Mouse (Mus musculus): ENCODE data around the gene Prex1.
"Not testable (repeated sequence)": the region's sequence is repeated elsewhere in the genome, so short reads cannot be mapped to it uniquely, and the experiment has no call there.

Gene Prex1

DNA sequence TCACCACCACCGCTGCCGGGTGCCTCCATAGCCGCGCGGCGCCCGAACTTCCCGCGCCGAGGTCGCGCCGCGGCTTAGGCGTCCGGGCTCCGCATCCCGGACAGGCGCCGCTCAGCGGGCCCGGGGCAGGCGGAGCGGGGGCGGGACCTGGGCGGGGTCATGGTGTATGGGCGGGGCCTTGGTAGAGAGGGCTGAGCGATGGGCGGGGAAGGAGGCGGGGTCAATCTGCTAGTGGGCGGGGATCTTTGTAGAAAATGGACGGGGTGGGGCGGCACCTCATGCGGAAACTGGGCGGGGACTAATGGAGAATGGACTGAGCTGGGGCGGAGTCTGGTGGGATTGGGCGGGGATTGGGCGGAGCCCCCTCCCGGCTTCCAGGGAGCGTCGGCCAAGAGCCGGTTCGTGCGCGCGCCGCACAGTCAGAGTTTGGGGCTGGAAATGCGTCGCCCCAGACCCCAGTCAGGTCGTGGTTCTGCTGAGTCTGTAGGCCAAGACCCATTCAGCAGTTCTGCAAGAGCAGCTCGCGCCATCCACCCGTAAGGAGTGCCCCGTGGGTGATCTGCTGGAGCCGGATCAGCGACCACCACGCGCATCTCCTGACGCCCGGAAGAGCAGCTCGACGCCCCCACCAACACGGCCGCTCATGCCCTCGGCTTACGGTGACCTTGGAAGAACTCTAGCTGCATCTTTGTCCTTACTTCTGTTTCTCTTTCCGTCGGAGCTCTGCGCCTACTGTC is at the start of gene Prex1:
Gene Prex1, minus strand, starts transcription at position 143 of the 737 bp plus-strand sequence.
- in situ Hi-C loops (cut with MboI; ENCODE audit: low sequenced_read_pairs), result no loop called here

DNA sequence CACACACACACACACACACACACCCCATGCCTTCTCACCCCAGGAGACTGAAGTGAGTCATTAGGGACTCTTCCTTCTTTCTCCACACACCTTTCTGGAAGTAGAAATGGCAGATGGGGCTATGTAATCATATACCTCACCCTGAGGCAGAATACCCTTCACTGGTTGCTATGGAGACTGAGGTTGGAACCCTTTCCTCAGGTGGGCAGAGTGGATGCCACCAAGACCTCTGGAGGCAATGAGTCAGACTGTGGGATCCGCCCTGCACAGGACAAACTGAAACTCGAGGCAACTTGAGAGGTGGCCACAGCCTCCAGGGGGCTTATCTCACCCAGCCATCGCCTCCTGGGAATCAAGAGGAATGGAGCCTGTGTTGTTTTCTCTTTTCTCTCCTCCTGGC is 44.3 kb upstream of the Prex1 start:
- in situ Hi-C loops (cut with MboI; ENCODE audit: low sequenced_read_pairs), result no loop called here

DNA sequence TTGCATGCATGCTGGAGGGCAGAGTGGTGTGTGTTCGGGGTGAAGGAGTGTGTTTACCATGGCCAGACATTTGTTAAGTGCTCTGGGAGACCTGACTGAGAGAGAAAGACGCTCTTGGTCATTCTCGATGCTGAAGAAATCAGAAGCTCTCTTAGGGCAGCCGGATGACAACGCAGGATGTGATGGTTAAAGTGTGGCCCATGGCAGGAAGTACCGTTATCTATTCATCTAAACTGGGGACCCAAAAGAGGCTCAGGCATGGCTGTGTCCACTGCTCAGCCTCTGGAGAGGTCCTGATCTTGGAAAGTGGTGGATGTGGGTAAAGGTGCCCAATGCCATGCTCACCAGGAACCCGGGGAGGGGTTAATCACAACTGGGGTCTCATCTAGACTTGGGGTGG is 41.1 kb upstream of the Prex1 start:
- in situ Hi-C loops (cut with MboI; ENCODE audit: low sequenced_read_pairs), result no loop called here

DNA sequence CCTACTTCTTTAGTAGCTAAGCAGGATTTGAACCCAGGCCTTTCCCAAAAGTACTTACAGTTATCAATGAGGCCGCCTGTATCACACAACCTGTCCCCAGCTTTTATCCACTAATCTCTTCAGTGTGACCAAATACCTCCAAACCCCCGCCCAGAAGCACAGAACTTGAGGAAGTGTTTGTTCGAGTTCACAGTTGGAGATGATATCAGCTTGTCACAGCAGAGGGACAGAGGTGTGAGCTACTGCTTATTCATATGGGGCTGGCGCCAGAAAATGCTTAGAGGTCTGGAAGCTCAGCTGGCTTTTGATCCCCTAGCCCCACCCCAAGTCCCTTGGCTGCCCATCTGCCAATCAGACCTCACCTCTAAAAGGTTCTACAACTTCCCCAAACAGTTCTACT is 40.6 kb upstream of the Prex1 start:
- in situ Hi-C loops (cut with MboI; ENCODE audit: low sequenced_read_pairs), result no loop called here

DNA sequence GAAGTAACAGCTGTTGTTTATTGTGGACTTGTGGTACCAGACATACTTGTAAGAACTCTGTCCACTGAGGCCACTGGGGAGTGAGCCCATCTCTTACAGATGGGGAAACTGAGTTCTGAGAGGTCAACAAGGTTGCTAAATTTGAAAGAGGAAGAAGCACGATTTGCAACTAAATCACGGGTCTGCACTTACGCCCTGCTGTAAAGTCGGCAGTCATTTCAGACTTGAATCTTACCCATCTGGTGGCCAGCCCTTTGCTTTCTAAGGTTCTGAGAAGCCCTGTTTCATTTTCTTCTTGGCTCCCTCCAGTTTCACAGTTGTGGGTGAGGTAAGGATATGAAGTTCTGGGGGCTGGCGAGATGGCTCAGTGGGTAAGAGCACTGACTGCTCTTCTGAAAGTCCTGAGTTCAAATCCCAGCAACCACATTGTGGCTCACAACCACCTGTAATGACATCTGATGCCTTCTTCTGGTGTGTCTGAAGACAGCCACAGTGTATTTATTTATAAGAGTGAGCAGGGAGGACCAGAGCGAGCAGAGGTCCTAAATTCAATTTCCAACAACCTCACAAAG is 37.1 kb upstream of the Prex1 start:
- in situ Hi-C loops (cut with MboI; ENCODE audit: low sequenced_read_pairs), result no loop called here

DNA sequence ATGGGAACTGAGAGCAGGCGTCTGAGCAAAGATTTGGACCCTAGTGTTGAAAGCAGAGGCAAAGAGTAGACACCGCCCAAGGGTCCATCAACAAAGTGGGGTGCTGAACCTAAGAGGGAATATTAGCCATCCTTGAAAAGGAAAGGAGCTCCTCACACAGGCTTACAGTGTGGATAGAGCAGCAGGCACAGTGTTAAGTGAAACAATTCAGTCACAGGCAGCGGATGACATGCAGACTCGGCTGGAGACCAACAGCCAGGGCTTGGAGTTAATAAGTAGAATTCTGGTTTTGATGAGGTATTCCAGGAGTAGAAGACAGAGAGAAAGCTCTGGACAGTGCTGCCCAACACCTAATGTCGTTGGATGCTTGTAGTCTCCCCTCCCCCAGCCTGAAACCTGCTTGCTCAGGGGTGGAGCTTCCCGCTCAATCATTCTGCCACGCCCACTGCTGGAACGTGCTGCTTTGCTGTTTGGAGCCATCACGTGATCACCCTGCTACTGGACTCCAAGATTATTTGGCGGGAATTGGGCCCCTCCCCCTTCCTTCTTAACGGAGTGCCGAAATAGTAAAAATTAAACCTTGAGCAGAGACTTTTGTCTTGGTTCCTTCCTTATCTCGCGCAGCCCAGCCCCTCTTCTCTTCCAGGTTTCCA is 32.8 kb upstream of the Prex1 start:
- in situ Hi-C loops (cut with MboI; ENCODE audit: low sequenced_read_pairs), result not testable (repeated sequence)

DNA sequence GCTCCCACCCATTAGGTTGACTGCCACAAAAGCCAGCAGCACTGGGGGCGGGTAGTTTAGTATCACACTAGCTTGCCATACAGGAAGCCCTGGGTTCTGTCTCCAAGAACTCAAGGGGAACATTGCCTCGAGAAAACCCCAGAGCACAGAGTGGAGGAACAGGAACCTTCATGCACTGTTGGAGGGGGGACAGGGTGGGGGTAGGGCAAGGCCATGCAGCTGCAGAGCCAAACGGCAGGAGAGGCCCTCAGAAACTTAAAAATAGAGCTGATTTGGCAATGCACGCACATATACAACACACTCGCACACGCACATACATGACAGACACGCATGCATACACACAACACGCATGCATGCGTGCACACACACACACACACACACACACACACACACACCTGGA is 32.2 kb upstream of the Prex1 start:
- in situ Hi-C loops (cut with MboI; ENCODE audit: low sequenced_read_pairs), result no loop called here

DNA sequence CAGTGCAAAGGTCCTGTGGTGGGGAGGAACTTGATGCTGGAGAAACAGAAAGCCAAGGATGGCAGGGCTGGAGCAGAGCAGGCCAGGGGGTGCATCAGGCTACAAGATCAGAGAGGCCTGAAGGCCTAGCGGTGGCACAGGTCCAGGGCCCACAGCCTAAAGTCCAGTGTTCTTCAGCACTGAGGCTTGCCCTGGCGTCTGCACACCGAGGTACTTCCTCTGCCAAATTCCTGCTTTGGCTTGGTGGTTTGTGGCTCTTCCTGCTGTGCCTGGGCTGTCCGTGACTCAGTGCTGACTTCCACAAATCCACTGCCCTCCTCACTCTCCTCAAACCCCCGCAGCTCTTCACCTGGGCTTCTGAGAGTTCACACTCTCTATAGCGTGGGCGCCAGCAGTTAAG is 30.8 kb upstream of the Prex1 start:
- in situ Hi-C loops (cut with MboI; ENCODE audit: low sequenced_read_pairs), result no loop called here

DNA sequence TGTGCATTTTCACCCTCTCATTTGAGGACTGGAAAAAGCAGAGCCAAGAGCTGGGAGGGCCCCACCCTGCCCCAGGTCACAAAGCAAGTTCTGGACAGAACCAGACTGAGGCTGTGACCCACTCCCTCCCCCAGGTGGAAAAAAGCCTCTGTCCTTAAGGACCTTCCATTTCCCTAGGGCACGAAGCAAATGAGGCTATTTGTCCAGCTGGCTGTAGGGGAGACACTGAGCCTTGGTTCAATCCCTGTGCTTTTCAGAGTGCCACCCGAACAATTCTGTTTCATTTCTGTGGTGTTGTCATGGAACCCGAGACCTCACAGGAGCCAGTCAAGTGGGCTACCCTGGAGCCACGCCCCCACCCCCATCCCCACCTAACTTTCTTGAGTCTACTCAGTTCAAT is 29.9 kb upstream of the Prex1 start:
- in situ Hi-C loops (cut with MboI; ENCODE audit: low sequenced_read_pairs), result no loop called here

DNA sequence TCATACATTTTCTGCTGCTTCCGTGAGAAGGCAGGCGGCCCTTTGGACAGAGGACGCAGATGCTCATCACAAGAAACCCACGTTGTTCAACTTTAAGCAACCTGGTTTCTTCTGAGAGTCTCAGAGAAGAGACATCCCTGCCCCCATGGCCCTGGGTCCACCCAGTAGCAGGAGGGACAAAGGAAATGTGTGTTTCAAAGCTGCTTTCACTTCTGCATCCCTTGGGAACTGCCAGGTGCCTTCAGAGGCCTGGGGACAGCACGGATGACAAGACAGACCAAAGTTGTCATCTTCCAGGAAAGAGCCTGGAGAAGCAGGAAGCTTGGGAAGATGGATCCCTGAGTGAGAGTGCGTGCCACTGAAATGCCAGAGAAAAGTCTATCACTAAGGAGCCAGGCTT is 27.8 kb upstream of the Prex1 start:
- in situ Hi-C loops (cut with MboI; ENCODE audit: low sequenced_read_pairs), result no loop called here

DNA sequence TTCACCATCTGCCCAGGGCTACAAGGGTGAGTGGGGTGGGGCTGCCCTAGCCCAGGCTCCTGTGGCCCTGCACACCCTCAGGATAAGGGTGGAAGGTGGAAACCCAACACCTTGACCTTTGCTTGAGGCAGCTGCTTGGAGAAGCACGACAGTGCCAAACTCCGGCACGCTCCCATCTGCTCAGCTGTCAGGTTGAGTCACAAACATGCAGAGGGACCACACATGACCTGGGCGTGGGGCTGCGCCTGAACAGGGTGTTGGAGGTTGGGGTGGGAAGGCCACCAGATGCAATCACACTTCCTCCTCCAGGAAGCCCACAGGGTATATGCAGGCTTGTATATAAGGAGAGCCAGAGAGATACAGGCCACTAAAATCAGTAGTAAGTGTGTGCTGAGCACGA is 26.8 kb upstream of the Prex1 start:
- in situ Hi-C loops (cut with MboI; ENCODE audit: low sequenced_read_pairs), result no loop called here

DNA sequence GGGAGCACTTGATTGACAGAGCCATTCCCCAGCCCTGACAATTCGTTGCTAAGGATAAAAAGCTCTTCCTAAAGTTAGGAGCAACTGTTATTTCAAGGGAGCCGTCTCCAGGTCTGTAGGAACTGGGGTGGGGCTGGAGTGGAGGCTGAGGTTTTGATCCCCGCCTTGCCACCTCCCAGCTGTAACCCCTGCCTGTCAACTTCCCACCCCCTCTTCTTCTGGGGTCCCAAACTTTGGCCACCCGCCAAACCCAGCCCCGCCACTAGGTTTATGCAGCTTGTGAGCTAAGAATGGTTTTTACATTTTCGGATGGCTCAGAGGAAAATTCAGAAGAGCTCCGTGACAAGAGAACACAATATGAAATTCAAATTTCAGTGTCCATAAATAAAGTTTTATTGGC is 23.7 kb upstream of the Prex1 start:
- in situ Hi-C loops (cut with MboI; ENCODE audit: low sequenced_read_pairs), result no loop called here

DNA sequence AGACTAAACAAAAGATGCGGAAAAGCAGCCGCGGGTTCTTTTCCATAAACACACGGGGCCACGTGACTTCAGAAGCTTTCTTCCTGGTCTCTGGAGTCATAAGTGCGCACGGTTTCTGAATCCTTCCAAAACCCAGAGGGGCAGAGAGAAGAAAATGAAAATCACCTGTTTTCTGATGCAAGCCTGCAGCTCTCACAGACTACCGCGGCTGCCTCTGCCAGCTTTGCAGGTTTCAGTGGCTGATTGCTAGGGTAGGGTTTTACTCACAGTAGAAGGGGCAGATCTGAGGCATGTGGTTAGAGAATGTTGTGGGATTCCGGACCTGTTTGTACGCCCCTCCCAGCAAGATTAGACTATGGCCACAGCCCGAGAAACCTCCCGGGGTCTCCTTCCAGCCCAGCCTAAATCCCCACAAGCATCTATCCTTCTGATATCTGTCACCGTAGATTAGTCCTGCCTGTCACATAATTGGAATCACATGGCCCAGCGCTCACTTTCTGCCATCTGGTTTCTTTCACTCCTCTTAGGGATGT is 21.9 kb upstream of the Prex1 start:
- in situ Hi-C loops (cut with MboI; ENCODE audit: low sequenced_read_pairs), result no loop called here

DNA sequence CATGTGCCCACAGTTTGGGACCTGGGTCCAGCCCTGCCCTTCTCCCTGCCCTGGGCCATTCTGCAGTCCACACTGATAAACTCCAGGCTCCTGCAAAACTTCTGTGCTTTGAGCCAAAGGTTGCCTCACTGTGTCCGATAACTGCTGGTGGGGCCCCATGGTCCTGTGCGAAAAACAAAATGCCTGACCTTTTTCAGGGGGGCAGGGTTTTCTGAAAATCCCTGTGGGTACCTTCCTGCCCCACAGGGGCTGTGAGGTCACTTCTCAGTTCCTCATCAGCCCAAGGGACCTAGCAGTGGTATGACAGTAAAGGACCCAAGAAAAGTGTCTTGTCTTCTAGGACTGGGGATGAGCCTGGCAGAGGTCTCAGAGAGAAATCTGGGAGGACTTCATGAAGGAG is 19.2 kb upstream of the Prex1 start:
- in situ Hi-C loops (cut with MboI; ENCODE audit: low sequenced_read_pairs), result no loop called here

DNA sequence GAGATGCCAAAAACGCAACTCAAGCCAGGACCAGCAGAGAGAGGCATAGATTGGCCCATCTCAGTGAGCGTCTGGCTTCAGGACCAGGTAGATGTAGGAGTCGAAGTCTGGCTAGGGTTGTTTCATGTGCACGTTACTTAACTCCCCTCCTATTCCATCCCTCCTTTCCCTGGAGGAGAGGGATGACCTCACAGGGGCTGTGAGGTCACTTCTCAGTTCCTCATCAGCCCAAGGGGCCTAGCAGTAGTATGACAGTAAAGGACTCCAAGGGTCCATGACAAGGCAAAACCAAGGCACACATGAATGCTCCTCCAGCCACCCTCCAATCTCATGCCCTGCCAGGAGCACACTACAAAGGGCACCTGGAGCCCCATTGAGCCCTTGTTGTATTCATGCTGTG is 18.5 kb upstream of the Prex1 start:
- in situ Hi-C loops (cut with MboI; ENCODE audit: low sequenced_read_pairs), result no loop called here

DNA sequence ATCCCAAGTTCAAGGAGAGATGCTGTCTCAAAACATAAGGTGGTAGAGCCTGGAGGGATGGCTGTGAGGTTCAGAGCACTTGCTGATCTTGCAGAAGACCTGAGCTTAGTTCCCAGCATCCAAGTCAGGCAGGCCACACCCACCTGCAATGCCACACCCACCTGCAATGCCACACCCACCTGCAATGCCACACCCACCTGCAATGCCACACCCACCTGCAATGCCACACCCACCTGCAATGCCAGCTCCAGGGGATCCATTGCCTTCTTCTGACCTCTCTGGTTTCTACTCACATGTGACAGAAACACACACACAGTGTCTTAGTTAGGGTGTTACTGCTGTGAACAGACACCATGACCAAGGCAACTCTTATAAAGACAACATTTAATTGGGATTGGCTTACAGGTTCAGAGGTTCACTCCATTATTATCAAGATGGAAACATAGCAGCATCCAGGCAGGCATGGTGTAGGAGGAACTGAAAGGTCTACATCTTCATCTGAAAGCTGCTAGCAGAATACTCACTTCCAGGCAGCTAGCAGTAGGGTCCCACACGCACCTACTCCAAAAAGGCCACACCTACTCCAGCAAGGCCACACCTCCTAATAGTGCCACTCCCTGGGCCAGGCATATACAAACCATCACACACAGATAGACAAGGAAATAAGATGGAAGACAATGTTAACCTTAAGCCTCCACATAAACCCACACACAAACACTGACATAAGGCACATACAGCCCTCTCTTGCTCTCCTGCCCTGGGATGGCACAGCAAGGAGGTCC is 17.7 kb upstream of the Prex1 start:
- in situ Hi-C loops (cut with MboI; ENCODE audit: low sequenced_read_pairs), result not testable (repeated sequence)

DNA sequence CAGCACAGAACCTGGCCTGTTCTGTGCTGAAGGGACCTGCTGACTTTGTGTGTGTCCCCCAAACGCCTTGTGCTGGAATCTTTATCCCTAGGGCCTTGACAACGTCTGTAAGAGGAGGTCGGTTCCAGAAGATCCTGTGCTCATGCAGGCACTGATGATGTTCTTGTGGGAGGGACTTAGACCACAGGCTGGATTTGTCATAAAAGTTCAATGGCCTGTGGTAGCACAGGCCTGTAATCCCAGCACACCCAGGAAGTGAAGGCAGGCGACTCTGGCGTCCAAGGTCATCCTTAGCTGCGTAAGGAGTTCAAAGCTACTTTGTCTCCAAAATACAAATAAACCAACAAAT is 16.9 kb upstream of the Prex1 start:
- in situ Hi-C loops (cut with MboI; ENCODE audit: low sequenced_read_pairs), result no loop called here

DNA sequence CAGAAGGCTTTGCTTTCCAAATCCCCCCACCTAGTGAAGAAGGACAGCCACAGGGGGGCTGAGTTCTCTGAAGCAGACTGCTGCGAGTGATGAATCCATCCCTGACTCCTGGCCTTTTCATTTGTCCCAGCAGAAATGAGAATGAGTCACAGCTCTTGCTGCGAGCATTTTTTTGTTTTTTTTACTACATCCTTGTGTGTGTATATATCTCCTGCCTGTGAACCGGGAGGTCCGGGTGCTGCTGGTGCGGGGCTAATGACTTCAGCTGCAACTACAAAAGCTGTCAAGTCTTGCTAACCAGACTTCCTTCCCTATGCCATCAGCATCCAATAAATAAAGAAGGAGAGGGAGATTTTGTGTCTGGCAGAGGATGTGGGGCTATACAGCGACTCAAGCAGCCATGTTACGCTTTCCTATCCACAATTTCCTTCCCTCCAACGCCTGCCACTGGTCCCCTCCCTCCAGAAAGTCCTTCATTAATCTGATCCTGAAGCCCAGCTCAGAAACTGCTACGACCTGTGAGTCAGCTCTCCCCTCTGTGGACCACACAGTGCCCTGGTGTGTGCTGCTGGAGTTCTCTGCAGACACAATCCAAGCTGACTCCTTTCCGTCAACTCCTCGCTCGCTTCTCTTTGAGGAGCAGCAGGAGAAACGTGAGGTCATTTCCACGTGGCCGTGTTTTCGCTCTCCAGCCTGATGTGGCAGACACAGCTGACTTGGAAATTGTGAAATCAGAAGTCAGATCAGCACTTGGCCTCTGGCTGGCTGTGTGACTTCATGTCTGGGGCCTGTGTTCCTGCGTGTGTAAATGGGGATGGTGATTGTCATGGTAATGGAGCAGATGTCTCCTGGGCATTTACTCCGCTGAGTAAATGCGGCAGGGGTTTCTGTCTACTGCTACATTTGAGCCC is 16.3 kb upstream of the Prex1 start:
- in situ Hi-C loops (cut with MboI; ENCODE audit: low sequenced_read_pairs), result no loop called here

DNA sequence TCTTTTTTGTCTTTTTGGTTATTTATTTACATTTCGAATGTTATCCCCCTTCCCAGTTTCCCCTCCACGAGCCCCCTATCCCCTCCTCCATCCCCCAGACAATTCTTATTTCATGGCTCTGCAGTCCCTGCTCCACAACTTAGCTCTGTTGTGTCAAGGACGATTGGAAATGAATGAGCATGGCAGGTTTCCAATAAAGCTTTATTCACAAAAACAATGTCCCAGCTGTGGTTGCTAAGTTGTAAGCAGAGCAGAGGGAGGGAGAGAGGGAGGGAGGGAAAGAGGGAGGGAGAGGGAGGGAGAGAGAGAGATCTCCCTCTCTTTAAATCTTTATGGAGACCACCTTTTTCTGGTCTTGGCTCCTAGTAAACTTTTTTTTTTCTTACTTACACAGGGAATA is 15.4 kb upstream of the Prex1 start:
- in situ Hi-C loops (cut with MboI; ENCODE audit: low sequenced_read_pairs), result no loop called here

DNA sequence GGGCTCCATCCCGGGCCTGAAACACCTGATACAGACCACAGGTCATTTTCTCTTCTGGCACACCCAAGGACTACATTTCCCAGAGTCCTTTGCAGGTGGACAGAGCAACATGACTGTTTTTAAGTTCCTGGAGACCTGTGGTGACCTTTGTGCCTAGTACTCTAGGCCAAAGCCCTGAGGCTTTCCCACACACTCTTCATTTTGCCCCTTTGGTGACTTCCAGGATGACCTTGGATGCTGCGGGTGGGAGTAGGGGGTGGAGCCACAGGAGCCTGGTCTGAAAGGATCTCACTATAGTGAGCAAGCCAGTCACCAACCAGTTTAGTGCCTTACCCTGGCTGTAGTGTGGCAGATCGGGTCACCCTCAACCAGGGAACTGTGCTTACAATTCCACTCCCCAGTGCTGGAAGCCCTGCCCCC is 14.6 kb upstream of the Prex1 start:
- in situ Hi-C loops (cut with MboI; ENCODE audit: low sequenced_read_pairs), result no loop called here
